Mouse (Mus musculus) intestine, embryonic 14.5 days (tissue): ENCODE results near the gene C1qtnf3. TPM values are rescaled to one million over a fixed set of nuclear protein-coding genes. Genes with fewer than 3 reads are reported as not detected.

Experiments
- ATAC-seq: fragments of 200-750 bp; cut with Nextera tagmentation; replicated peaks from 2 replicates; pipeline ENCODE4 v1.8.0; 2017; ENCODE audit warnings: low read depth, moderate number of reproducible peaks, moderate TSS enrichment, moderate library complexity; ENCODE audit not compliant: low FRiP score, low TSS enrichment
- DNase-seq: peaks from one replicate; pipeline ENCODE4 v3.0.0-alpha.2; 2018; ENCODE audit warnings: low spot score
- H3K27ac ChIP-seq: fragments of 300-500 bp; sonication (generic); 2 replicates; pipeline ENCODE4 v1.5.1; 2014; ENCODE audit warnings: low read depth, mild to moderate bottlenecking, control low read depth
- H3K27me3 ChIP-seq: fragments of 300-500 bp; sonication (generic); replicated peaks from 2 replicates; pipeline ENCODE4 v1.6.1; 2014; ENCODE audit warnings: low read length, control low read depth; ENCODE audit not compliant: control insufficient read depth, insufficient read depth
- H3K36me3 ChIP-seq: fragments of 300-500 bp; sonication (generic); 2 replicates; pipeline ENCODE4 v1.6.1; 2014; ENCODE audit warnings: low read length, control low read depth; ENCODE audit not compliant: control insufficient read depth, insufficient read depth
- H3K4me1 ChIP-seq: fragments of 300-500 bp; sonication (generic); replicated peaks from 2 replicates; pipeline ENCODE4 v1.6.1; 2014; ENCODE audit warnings: low read length, control low read depth, mixed read lengths; ENCODE audit not compliant: control insufficient read depth, insufficient read depth
- H3K4me2 ChIP-seq: fragments of 300-500 bp; sonication (generic); 2 replicates; pipeline ENCODE4 v1.6.1; 2014; ENCODE audit warnings: low read length
- H3K4me3 ChIP-seq: fragments of 300-500 bp; sonication (generic); 2 replicates; pipeline ENCODE4 v1.5.1; 2014; ENCODE audit warnings: low read depth, low read length, control low read depth, mixed read lengths
- H3K9ac ChIP-seq: fragments of 300-500 bp; sonication (generic); 2 replicates; pipeline ENCODE4 v1.6.1; 2014; ENCODE audit warnings: mild to moderate bottlenecking, low read length
- H3K9me3 ChIP-seq: fragments of 300-500 bp; sonication (generic); 2 replicates; pipeline ENCODE4 v1.6.1; 2016; ENCODE audit warnings: low read length, control low read depth; ENCODE audit not compliant: control insufficient read depth
- WGBS: fragments of 180-500 bp; shearing (Covaris S2); extraction: QIAGEN DNeasy Blood & Tissue Kit; methylation state at CpG from one replicate; pipeline ENCODE4 v1.1.7; 2014; 5-methylcytosine and 5-hydroxymethylcytosine counted together
- polyA plus RNA-seq: library from polyadenylated mRNA; unstranded; fragments of >200 nt; fragmentation: Nextera tagmentation; extraction: Ambion mirVana; gene quantifications from 2 replicates; pipeline ENCODE4 v1.2.1, GENCODE M21; 2014

The C1qtnf3 gene
- polyA plus RNA-seq, 1 experiment from 2014 or later, result 0.95 TPM

- no peak overlapping the region for H3K4me2 ChIP-seq
- H3K27me3 ChIP-seq, result no peaks in the 10 kb centered on the region
- ATAC-seq, result no peak
- H3K27ac ChIP-seq, result no peak overlapping the region
- WGBS, result 75% methylated on average over 4 of the region's 4 CpGs
- H3K9me3 ChIP-seq, result no peaks in the 10 kb centered on the region
- no peak for DNase-seq
- H3K9ac ChIP-seq, result no peak overlapping the region
- no peaks in the 10 kb centered on the region for H3K4me1 ChIP-seq
- no peaks in the 10 kb centered on the region for H3K36me3 ChIP-seq
- no peak overlapping the region for H3K4me3 ChIP-seq
Measured at GRCm38 (mm10) chr15:10923076-10923995, 28.8 kb upstream of the C1qtnf3 start.

- no peaks in the 10 kb centered on the region for H3K9me3 ChIP-seq
- DNase-seq (no peak), ATAC-seq (no peak)
- no peak overlapping the region for H3K27ac ChIP-seq
- H3K27me3 ChIP-seq, result no peaks in the 10 kb centered on the region
- no peak overlapping the region for H3K4me2 ChIP-seq
- no peaks in the 10 kb centered on the region for H3K36me3 ChIP-seq
- no peak overlapping the region for H3K9ac ChIP-seq
- WGBS, result 72% methylated on average over 8 of the region's 8 CpGs
- no peaks in the 10 kb centered on the region for H3K4me1 ChIP-seq
- no peak overlapping the region for H3K4me3 ChIP-seq
Measured at GRCm38 (mm10) chr15:10927325-10927724, 24.8 kb upstream of the C1qtnf3 start.

GRCm38 (mm10) chr15:10928633-10929270 is 23.4 kb upstream of the C1qtnf3 start:
- no peaks in the 10 kb centered on the region for H3K27me3 ChIP-seq
- H3K36me3 ChIP-seq, result no peaks in the 10 kb centered on the region
- no peak for ATAC-seq
- no peak overlapping the region for H3K27ac ChIP-seq
- H3K4me2 ChIP-seq, result no peak overlapping the region
- DNase-seq, result no peak
- WGBS, result 95% methylated on average over 5 of the region's 5 CpGs
- H3K4me1 ChIP-seq, result no peaks in the 10 kb centered on the region
- H3K9me3 ChIP-seq, result no peaks in the 10 kb centered on the region
- H3K9ac ChIP-seq, result no peak overlapping the region
- no peak overlapping the region for H3K4me3 ChIP-seq

- DNase-seq, result no peak
- no peaks in the 10 kb centered on the region for H3K9me3 ChIP-seq
- no peak for ATAC-seq
- H3K27ac ChIP-seq, result no peak overlapping the region
- no peaks in the 10 kb centered on the region for H3K36me3 ChIP-seq
- no peak overlapping the region for H3K9ac ChIP-seq
- H3K4me2 ChIP-seq, result no peak overlapping the region
- WGBS, result 57% methylated on average over 1 of the region's 1 CpGs
- no peaks in the 10 kb centered on the region for H3K4me1 ChIP-seq
- H3K4me3 ChIP-seq, result no peak overlapping the region
- H3K27me3 ChIP-seq, result no peaks in the 10 kb centered on the region
Measured at GRCm38 (mm10) chr15:10933930-10934329, 18.2 kb upstream of the C1qtnf3 start.

GRCm38 (mm10) chr15:10940148-10941108 is 11.7 kb upstream of the C1qtnf3 start:
- Histone ChIP-seq H3K9ac (no peak overlapping the region), H3K4me1 (no peaks in the 10 kb centered on the region), H3K4me2 (no peak overlapping the region), H3K36me3 (no peaks in the 10 kb centered on the region), H3K27ac (no peak overlapping the region), H3K4me3 (no peak overlapping the region), H3K27me3 (no peaks in the 10 kb centered on the region), H3K9me3 (no peaks in the 10 kb centered on the region)
- no peak for ATAC-seq
- WGBS, result 70% methylated on average over 15 of the region's 15 CpGs
- DNase-seq, result no peak

GRCm38 (mm10) chr15:10941901-10942300 is 10.2 kb upstream of the C1qtnf3 start:
- no peak for ATAC-seq
- H3K27me3 ChIP-seq, result no peaks in the 10 kb centered on the region
- H3K9ac ChIP-seq, result no peak overlapping the region
- H3K27ac ChIP-seq, result no peak overlapping the region
- H3K4me1 ChIP-seq, result no peaks in the 10 kb centered on the region
- DNase-seq, result no peak
- H3K4me2 ChIP-seq, result no peak overlapping the region
- no peak overlapping the region for H3K4me3 ChIP-seq
- no peaks in the 10 kb centered on the region for H3K9me3 ChIP-seq
- no peaks in the 10 kb centered on the region for H3K36me3 ChIP-seq
- 76% methylated on average over 6 of the region's 6 CpGs for WGBS

- ATAC-seq (no peak), DNase-seq (no peak)
- Histone ChIP-seq H3K27ac (no peak overlapping the region), H3K9me3 (no peaks in the 10 kb centered on the region), H3K4me2 (no peak overlapping the region), H3K36me3 (no peaks in the 10 kb centered on the region), H3K4me3 (no peak overlapping the region), H3K9ac (no peak overlapping the region), H3K27me3 (no peaks in the 10 kb centered on the region), H3K4me1 (0 out of 2 replicates have a peak, but pooled peaks cover 4% of the 10 kb centered on the region)
- 84% methylated on average over 1 of the region's 1 CpGs for WGBS
Measured at GRCm38 (mm10) chr15:10947852-10948251, 4.3 kb upstream of the C1qtnf3 start.

GRCm38 (mm10) chr15:10952760-10953305 is 701 bp downstream of the C1qtnf3 start:
- no peak overlapping the region for H3K4me3 ChIP-seq
- H3K9me3 ChIP-seq, result no peaks in the 10 kb centered on the region
- DNase-seq (no peak), ATAC-seq (no peak)
- WGBS, result 51% methylated on average over 4 of the region's 4 CpGs
- H3K4me2 ChIP-seq, result no peak overlapping the region
- no peak overlapping the region for H3K27ac ChIP-seq
- no peaks in the 10 kb centered on the region for H3K36me3 ChIP-seq
- H3K9ac ChIP-seq, result no peak overlapping the region
- 0 out of 2 replicates have a peak, but pooled peaks cover 4% of the 10 kb centered on the region for H3K4me1 ChIP-seq
- H3K27me3 ChIP-seq, result no peaks in the 10 kb centered on the region
